Mouse (Mus musculus) midbrain, embryonic 16.5 days (tissue): ENCODE data around the gene 0610030E20Rik. TPM values are rescaled to one million over a fixed set of nuclear protein-coding genes. Genes with fewer than 3 reads are reported as not detected.
A peak's percentile ranks its signal among the peaks of the same experiment; 100 is the strongest.

Experiments
- ATAC-seq: fragments of 200-750 bp; cut with Nextera tagmentation; 2 replicates; pipeline ENCODE4 v1.8.0; 2017; ENCODE audit warnings: moderate TSS enrichment
- H3K27ac ChIP-seq: fragments of 300-500 bp; sonication (generic); 2 replicates; pipeline ENCODE4 v1.5.1; 2014; ENCODE audit warnings: mild to moderate bottlenecking, low read length, mixed read lengths
- H3K27me3 ChIP-seq: fragments of 300-500 bp; sonication (generic); 2 replicates; pipeline ENCODE4 v1.6.1; 2014; ENCODE audit warnings: low read depth, low read length, mixed read lengths; ENCODE audit not compliant: control insufficient read depth, insufficient read depth
- H3K36me3 ChIP-seq: fragments of 300-500 bp; sonication (generic); 2 replicates; pipeline ENCODE4 v1.6.1; 2014; ENCODE audit warnings: mild to moderate bottlenecking, low read length, moderate library complexity, mixed read lengths; ENCODE audit not compliant: control insufficient read depth, insufficient read depth
- H3K4me1 ChIP-seq: fragments of 300-500 bp; sonication (generic); 2 replicates; pipeline ENCODE4 v1.6.1; 2014; ENCODE audit warnings: mild to moderate bottlenecking, low read length, mixed read lengths; ENCODE audit not compliant: control insufficient read depth, insufficient read depth
- H3K4me2 ChIP-seq: fragments of 300-500 bp; sonication (generic); 2 replicates; pipeline ENCODE4 v1.6.1; 2014; ENCODE audit warnings: mild to moderate bottlenecking, low read length, mixed read lengths
- H3K4me3 ChIP-seq: fragments of 300-500 bp; sonication (generic); 2 replicates; pipeline ENCODE4 v1.5.1; 2014; ENCODE audit warnings: low read depth, mild to moderate bottlenecking, low read length, moderate library complexity, mixed read lengths
- H3K9ac ChIP-seq: fragments of 300-500 bp; sonication (generic); 2 replicates; pipeline ENCODE4 v1.6.1; 2014; ENCODE audit warnings: low read depth, low read length, mixed read lengths
- H3K9me3 ChIP-seq: fragments of 300-500 bp; sonication (generic); replicated peaks from 2 replicates; pipeline ENCODE4 v1.6.1; 2014; ENCODE audit warnings: mild to moderate bottlenecking, low read length, mixed read lengths; ENCODE audit not compliant: control insufficient read depth, poor library complexity, severe bottlenecking
- WGBS: fragments of 180-500 bp; shearing (Covaris S2); extraction: QIAGEN DNeasy Blood & Tissue Kit; methylation state at CpG from one replicate; pipeline ENCODE4 v1.1.7; 2014; 5-methylcytosine and 5-hydroxymethylcytosine counted together
- polyA plus RNA-seq: library from polyadenylated mRNA; unstranded; fragments of >200 nt; fragmentation: Nextera tagmentation; extraction: Ambion mirVana; gene quantifications from 2 replicates; pipeline ENCODE4 v1.2.1, GENCODE M21; 2015

The 0610030E20Rik gene
- polyA plus RNA-seq, 1 experiment from 2014 or later: 16.5 TPM

GRCm38 (mm10) chr6:72371147-72371546, 24.0 kb downstream of the 0610030E20Rik start:
- no peak overlapping the region for H3K9ac ChIP-seq
- H3K9me3 ChIP-seq: no peaks in the 10 kb centered on the region
- H3K4me1 ChIP-seq: no peaks in the 10 kb centered on the region
- H3K4me2 ChIP-seq: no peak overlapping the region
- no peak overlapping the region for H3K27ac ChIP-seq
- 56% methylated on average over 4 of the region's 5 CpGs for WGBS
- no peaks in the 10 kb centered on the region for H3K36me3 ChIP-seq
- no peaks in the 10 kb centered on the region for H3K27me3 ChIP-seq
- no peak for ATAC-seq
- H3K4me3 ChIP-seq: no peak overlapping the region

- H3K27me3 ChIP-seq: no peaks in the 10 kb centered on the region
- H3K4me2 ChIP-seq: no peak overlapping the region
- no peaks in the 10 kb centered on the region for H3K9me3 ChIP-seq
- 40% methylated on average over 1 of the region's 1 CpGs for WGBS
- no peak overlapping the region for H3K27ac ChIP-seq
- H3K4me1 ChIP-seq: no peaks in the 10 kb centered on the region
- H3K9ac ChIP-seq: no peak overlapping the region
- no peak for ATAC-seq
- H3K4me3 ChIP-seq: no peak overlapping the region
- H3K36me3 ChIP-seq: no peaks in the 10 kb centered on the region
Observed at GRCm38 (mm10) chr6:72371571-72371970, 24.5 kb downstream of the 0610030E20Rik start.

GRCm38 (mm10) chr6:72373184-72373583, 26.1 kb downstream of the 0610030E20Rik start:
- ATAC-seq: no peak
- 82% methylated on average over 4 of the region's 4 CpGs for WGBS
- H3K9ac ChIP-seq: no peak overlapping the region
- H3K27me3 ChIP-seq: no peaks in the 10 kb centered on the region
- no peak overlapping the region for H3K27ac ChIP-seq
- no peak overlapping the region for H3K4me2 ChIP-seq
- H3K4me1 ChIP-seq: no peaks in the 10 kb centered on the region
- H3K4me3 ChIP-seq: no peak overlapping the region
- H3K36me3 ChIP-seq: no peaks in the 10 kb centered on the region
- no peaks in the 10 kb centered on the region for H3K9me3 ChIP-seq

- Histone ChIP-seq H3K27ac (no peak overlapping the region), H3K9me3 (no peaks in the 10 kb centered on the region), H3K27me3 (peaks cover 2% of the 10 kb centered on the region; the same call in 1 of the 2 replicates), H3K9ac (no peak overlapping the region), H3K4me3 (no peak overlapping the region), H3K4me1 (no peaks in the 10 kb centered on the region), H3K4me2 (no peak overlapping the region), H3K36me3 (no peaks in the 10 kb centered on the region)
- ATAC-seq: no peak
- 76% methylated on average over 7 of the region's 7 CpGs for WGBS
Observed at GRCm38 (mm10) chr6:72374206-72374605, 27.1 kb downstream of the 0610030E20Rik start.

GRCm38 (mm10) chr6:72374820-72375563, 27.9 kb downstream of the 0610030E20Rik start:
- no peaks in the 10 kb centered on the region for H3K4me1 ChIP-seq
- ATAC-seq: no peak
- 88% methylated on average over 15 of the region's 15 CpGs for WGBS
- no peak overlapping the region for H3K9ac ChIP-seq
- H3K36me3 ChIP-seq: no peaks in the 10 kb centered on the region
- H3K4me2 ChIP-seq: no peak overlapping the region
- H3K27ac ChIP-seq: no peak overlapping the region
- no peaks in the 10 kb centered on the region for H3K9me3 ChIP-seq
- no peak overlapping the region for H3K4me3 ChIP-seq
- peaks cover 10% of the 10 kb centered on the region for H3K27me3 ChIP-seq

- no peak overlapping the region for H3K4me2 ChIP-seq
- no peak for ATAC-seq
- no peak overlapping the region for H3K27ac ChIP-seq
- H3K4me3 ChIP-seq: no peak overlapping the region
- no peaks in the 10 kb centered on the region for H3K36me3 ChIP-seq
- H3K9me3 ChIP-seq: no peaks in the 10 kb centered on the region
- no peaks in the 10 kb centered on the region for H3K4me1 ChIP-seq
- H3K27me3 ChIP-seq: peaks cover 17% of the 10 kb centered on the region
- H3K9ac ChIP-seq: no peak overlapping the region
- WGBS: 86% methylated on average over 8 of the region's 8 CpGs
Observed at GRCm38 (mm10) chr6:72378510-72379234, 31.6 kb downstream of the 0610030E20Rik start.

GRCm38 (mm10) chr6:72379377-72380130, 32.4 kb downstream of the 0610030E20Rik start:
- no peak for ATAC-seq
- Histone ChIP-seq H3K36me3 (no peaks in the 10 kb centered on the region), H3K27me3 (peaks cover 17% of the 10 kb centered on the region), H3K9ac (no peak overlapping the region), H3K4me2 (peak overlapping the region; percentile 52; the same call in 1 of the 2 replicates), H3K4me1 (no peaks in the 10 kb centered on the region), H3K27ac (no peak overlapping the region), H3K9me3 (no peaks in the 10 kb centered on the region), H3K4me3 (peak overlapping the region; percentile 31; the same call in 1 of the 2 replicates)
- WGBS: 51% methylated on average over 7 of the region's 7 CpGs

- 1% methylated on average over 49 of the region's 49 CpGs for WGBS
- peak within 1 kb of the TSS; percentile 52 for H3K4me2 ChIP-seq
- no peaks in the 10 kb centered on the region for H3K4me1 ChIP-seq
- peaks cover 17% of the 10 kb centered on the region for H3K27me3 ChIP-seq
- no peak within 1 kb of the TSS for H3K27ac ChIP-seq
- H3K9ac ChIP-seq: peak within 1 kb of the TSS; percentile 49
- H3K4me3 ChIP-seq: peak within 1 kb of the TSS; percentile 31
- no peaks in the 10 kb centered on the region for H3K36me3 ChIP-seq
- ATAC-seq: 0 out of 2 replicates have a peak, but pooled peaks have one; percentile 25
- H3K9me3 ChIP-seq: no peaks in the 10 kb centered on the region
Observed at GRCm38 (mm10) chr6:72380131-72380770, 33.1 kb downstream of the 0610030E20Rik start, which contains the start of gene Vamp5. Gene Vamp5 (minus strand): TSS chr6:72380468.
